Mouse (Mus musculus) small intestine, adult 2 months (tissue): ENCODE measurements at regions not wholly inside any gene's neighbourhood (a gene's known extent, or its start where the extent isn't known, plus 50 kb on each side); places are given as distances from the start of the nearest gene placed in this dataset.

ENCODE experiments used
- CTCF ChIP-seq: fragments of 200-500 bp; IDR thresholded peaks from 2 replicates; pipeline ENCODE4 v1.5.1; 2012; ENCODE audit warnings: low read depth, mild to moderate bottlenecking, control low read depth, inconsistent platforms, low read length, moderate library complexity, mixed read lengths; ENCODE audit not compliant: insufficient replicate concordance, insufficient read length; ENCODE audit errors: extremely low read depth
- POLR2A ChIP-seq: fragments of 200-500 bp; IDR thresholded peaks from 2 replicates; pipeline ENCODE4 v1.6.1; 2012; ENCODE audit warnings: low read depth, mild to moderate bottlenecking, control low read depth, inconsistent platforms, low read length, moderate library complexity

DNA sequence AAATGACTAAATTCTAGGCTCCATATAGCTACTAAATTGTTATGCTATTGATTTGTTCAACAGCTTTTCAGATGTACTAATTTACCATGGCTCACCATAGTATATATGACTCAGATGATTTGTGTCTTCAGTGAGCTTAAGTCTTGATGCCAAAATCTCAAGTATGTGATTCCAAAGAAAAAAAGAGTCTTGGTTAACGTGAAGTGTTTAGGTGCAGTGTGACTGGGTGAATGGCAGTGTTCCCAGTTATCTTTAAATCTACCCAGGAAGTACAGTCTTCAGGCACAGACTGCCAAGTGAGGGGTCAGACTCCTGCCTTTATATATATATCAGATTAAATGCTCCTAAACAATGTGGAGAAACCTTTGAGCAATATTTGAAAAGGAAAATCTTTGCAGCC is 300.1 kb upstream of the A1bg start:
- no peak for TF ChIP-seq POLR2A
- TF ChIP-seq CTCF = no peak
